Mouse (Mus musculus) bone marrow, adult 2 months (tissue): ENCODE data around the gene Gprc5d.

ENCODE experiments used
- CTCF ChIP-seq: fragments of 200-500 bp; IDR thresholded peaks from 2 replicates; pipeline ENCODE4 v1.5.1; 2011; ENCODE audit warnings: low read length, control low read depth; ENCODE audit not compliant: control insufficient read depth, insufficient read depth
- POLR2A ChIP-seq: fragments of 200-500 bp; IDR thresholded peaks from 2 replicates; pipeline ENCODE4 v1.6.1; 2011; ENCODE audit warnings: low read depth, mild to moderate bottlenecking, control low read depth, low read length, borderline replicate concordance; ENCODE audit not compliant: control insufficient read depth

DNA sequence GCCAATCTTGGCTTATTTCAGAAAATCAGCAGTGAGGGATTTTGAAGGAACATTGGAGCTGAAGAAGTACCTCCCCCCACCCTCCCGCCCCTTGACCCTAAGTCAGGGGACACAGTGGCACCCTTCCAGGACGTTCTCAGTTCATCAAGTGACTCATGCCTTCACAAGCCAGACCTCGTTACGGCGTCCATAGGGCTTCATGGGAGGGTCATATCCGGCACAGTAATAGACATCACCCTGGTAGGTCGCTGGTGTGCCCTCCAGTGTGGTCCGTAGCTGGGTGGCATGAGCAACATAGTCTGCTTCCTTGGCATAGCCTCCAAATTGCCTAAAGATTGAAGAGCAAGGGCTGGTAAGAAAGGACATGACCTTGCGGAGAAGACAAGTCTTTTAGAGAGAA is 19.7 kb upstream of the Gprc5d start:
- TF ChIP-seq POLR2A, result no peak
- no peak for TF ChIP-seq CTCF
